Mouse (Mus musculus) spleen, postnatal 4 days (tissue): ENCODE results near the gene Btbd16.

ENCODE experiments used
- DNase-seq, 2 experiments: peaks; one replicate each; pipeline ENCODE4 v3.0.0; 2022; ENCODE audit warnings: low spot score in 2 of 2

Btbd16 gene

GRCm38 (mm10) chr7:130773914-130774630, at the start of gene Btbd16:
TSS of gene Btbd16 (plus strand) at chr7:130774069.
- peak in 1 of 2 experiments; percentile 56 for DNase-seq

- DNase-seq, result no peak
These were observed 47.7 kb upstream of the Btbd16 start for GRCm38 (mm10) chr7:130726185-130726584.

- no peak for DNase-seq
These were observed 47.0 kb upstream of the Btbd16 start for GRCm38 (mm10) chr7:130726724-130727422.

GRCm38 (mm10) chr7:130727560-130727959, 46.3 kb upstream of the Btbd16 start:
- DNase-seq, result no peak

- no peak for DNase-seq
These were observed 42.1 kb upstream of the Btbd16 start for GRCm38 (mm10) chr7:130731792-130732191.

GRCm38 (mm10) chr7:130732908-130733307, 41.0 kb upstream of the Btbd16 start:
- DNase-seq, result no peak

- DNase-seq, result no peak
These were observed 40.4 kb upstream of the Btbd16 start for GRCm38 (mm10) chr7:130733423-130733822.

GRCm38 (mm10) chr7:130734195-130734787, 39.6 kb upstream of the Btbd16 start:
- no peak for DNase-seq

GRCm38 (mm10) chr7:130741099-130741498, 32.8 kb upstream of the Btbd16 start:
- no peak for DNase-seq

- no peak for DNase-seq
These were observed 30.4 kb upstream of the Btbd16 start for GRCm38 (mm10) chr7:130743239-130744025.

GRCm38 (mm10) chr7:130749165-130749564, 24.7 kb upstream of the Btbd16 start:
- no peak for DNase-seq

GRCm38 (mm10) chr7:130750752-130751490, 22.9 kb upstream of the Btbd16 start:
- no peak for DNase-seq

GRCm38 (mm10) chr7:130751678-130752077, 22.2 kb upstream of the Btbd16 start:
- no peak for DNase-seq

GRCm38 (mm10) chr7:130754790-130755189, 19.1 kb upstream of the Btbd16 start:
- no peak for DNase-seq

- no peak for DNase-seq
These were observed 17.5 kb upstream of the Btbd16 start for GRCm38 (mm10) chr7:130756343-130756835.

GRCm38 (mm10) chr7:130757326-130757865, 16.5 kb upstream of the Btbd16 start:
- no peak for DNase-seq

- DNase-seq, result peak; percentile 41 to 76
These were observed 11.6 kb upstream of the Btbd16 start for GRCm38 (mm10) chr7:130762071-130762897.

- DNase-seq, result no peak
These were observed 9.7 kb upstream of the Btbd16 start for GRCm38 (mm10) chr7:130764160-130764559.

GRCm38 (mm10) chr7:130766411-130767170, 7.3 kb upstream of the Btbd16 start:
- no peak for DNase-seq
